Mouse (Mus musculus) urinary bladder, postnatal 36 days (tissue): ENCODE measurements around the gene Narf.

Experiments used
- DNase-seq, 2 experiments: peaks; one replicate each; pipeline ENCODE4 v3.0.0; 2022; ENCODE audit warnings: low spot score in 2 of 2, mixed read lengths in 1 of 2

The Narf gene

DNA sequence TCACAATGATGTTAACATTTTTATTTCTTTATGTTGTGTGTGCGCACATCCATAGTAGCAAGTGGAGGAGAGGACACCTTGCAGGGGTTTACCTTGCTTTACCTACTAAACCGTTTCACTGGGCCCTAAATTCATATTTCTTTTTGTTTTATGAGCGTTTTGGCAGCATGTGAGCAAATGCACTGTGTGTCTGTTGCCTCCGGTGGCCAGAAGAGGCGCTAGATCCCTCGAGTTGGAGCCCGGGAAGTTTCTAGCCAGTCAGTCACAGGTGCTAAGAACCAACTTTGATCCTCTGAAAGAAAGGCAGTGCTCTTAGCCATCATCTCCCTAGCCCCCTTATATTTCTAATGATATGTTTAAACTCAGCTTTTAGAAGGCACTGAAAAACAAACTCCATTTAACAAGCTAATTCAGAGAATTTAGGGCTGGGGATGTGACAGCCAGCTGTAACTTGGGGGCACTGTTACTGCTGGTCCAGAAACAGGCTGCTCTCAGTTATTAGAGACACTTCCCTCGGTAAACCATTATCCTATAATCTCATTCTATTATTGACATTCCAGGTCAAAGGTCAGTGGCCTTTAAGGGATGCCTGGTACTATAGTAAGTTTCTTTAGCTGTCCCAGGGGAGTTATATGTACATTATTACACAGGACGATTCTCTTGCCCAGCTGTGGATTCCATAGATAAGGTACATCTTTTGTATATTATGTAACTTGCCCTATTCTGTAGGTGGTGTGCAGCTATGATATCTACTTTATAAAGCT, 1.4 kb upstream of the Narf start:
- no peak for DNase-seq

DNA sequence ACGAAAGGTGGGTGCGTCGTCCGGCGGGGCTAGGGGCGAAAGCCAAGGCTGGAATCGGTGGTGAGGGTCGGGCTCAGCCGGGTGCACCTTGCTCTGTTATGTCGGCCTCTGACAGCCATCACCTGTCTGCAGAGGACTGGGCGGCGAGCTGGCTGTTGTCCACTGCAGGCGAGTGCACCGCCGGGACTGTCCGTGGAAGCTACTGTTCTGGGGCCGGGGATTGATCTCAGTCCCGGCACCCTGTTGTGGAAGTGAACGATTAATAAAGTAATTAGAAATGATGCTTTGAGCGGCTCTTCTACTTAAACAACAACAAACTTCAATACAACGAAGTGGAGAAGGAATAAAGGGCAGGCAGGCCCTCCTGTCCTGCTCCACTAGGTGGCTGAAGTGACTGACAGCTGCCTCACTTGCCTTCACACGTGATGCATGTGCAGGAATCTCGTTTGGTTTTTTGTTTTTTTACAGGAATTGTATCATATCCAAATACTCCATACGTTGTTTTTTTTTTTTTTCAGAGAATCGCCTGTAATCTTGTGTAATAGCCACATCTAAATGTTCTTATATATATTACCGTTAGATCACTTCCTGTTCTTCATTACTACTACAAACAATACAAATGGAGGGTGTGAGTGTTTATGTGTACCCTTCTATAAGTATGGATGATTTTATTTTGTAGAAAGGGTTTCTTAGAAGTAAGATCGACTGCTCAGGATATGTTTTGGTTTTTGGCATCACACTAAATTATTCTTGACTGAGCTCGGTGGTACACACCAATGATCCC, 484 bp downstream of the Narf start:
- DNase-seq = no peak

GRCm38 (mm10) chr11:121239669-121240068, 2.6 kb downstream of the Narf start:
- no peak for DNase-seq

- DNase-seq = no peak
These were observed 13.1 kb downstream of the Narf start for GRCm38 (mm10) chr11:121250196-121250595.

DNA sequence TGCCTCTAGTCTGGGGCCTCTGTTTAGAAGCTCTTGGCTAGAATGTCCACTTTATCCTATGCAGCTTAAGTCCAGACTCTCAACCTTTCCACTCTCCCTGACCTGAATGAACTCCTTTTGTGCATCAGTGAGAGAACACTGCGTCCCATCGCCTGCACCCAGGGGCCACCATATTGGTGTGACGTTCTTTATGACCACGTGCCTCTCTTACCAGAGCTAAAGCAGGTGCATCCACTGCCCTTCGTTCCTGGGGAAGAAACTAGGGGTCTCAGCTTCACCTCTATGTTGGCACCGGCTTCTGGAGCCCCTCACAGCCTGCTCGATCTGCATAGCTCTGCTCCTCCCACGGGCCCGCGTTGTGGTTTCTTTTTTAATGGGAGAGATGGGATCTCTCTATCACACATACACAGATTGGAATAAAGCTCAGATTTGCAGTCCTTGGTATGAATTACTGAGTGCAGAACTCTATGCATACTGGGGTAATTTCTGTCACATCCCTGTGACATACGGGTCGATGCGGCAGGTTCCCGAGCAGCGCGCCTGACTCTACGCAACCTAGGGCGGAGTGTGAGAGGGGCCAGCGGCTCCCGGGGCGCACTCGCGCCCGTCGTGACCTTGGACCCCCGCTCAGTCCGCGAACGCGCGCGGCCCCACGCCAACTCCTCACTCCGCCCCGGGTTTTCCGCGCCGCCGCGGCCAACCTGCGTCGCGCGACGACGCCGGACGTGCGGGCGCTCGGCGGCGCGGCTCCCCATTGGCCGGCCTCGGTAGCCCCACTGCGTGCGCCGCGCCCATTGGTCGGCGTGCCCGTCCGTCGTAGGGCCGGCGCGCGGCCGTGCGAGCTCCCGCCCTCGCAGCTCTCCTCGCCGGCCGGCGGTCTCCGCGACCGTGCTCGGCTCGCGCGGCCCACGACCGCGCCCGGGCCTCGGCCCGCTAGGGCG, 22.4 kb downstream of the Narf start, which contains the start of gene Foxk2:
Gene Foxk2 (plus strand): TSS at position 831 of the 941 bp plus-strand sequence.
- DNase-seq = peak; percentile 80 to 89

GRCm38 (mm10) chr11:121260211-121260906, 23.3 kb downstream of the Narf start:
- DNase-seq = peak in 1 of 2 experiments; percentile 15

DNA sequence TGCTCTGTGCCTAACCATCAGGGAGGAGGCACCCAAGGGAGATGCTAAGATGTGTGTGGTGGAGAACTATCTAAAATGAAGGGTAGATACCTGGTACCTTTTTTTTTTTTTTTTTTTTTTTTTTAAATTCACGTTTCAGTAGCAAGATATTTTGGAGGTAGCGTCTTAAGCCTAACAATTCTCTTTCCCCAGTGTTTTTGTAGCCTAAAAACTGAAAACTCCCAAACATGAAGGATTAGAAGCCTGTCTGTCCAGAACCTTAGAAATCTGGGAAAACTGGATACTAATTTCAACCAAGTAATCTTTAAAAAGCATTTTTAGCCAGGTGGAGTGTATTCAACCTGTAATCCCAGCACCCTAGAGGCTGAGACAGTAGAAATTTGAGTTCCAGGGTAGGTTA, 24.0 kb downstream of the Narf start:
- no peak for DNase-seq

GRCm38 (mm10) chr11:121277516-121277915, 40.5 kb downstream of the Narf start:
- no peak for DNase-seq

DNA sequence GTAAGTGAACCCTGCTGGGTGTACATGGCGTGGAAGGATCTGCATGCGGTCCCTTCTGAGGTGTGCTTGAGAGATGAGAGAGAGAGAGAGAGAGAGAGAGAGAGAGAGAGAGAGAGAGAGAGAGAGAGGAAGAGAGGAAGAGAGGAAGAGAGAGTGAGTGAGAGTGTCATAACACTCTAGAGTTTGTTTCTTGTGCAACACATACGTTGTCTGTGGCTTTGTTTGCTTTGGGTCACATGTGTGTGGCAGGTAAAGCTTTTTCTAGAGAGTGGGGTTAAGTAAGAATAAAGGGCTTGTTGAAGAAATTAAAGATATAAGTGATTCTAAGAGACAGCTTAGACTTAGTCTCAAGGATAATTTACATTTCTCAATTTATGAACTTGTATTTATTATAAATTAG, 41.0 kb downstream of the Narf start:
- DNase-seq = no peak

GRCm38 (mm10) chr11:121282911-121283310, 45.9 kb downstream of the Narf start:
- DNase-seq = no peak

GRCm38 (mm10) chr11:121289859-121290258, 52.8 kb downstream of the Narf start:
- no peak for DNase-seq

DNA sequence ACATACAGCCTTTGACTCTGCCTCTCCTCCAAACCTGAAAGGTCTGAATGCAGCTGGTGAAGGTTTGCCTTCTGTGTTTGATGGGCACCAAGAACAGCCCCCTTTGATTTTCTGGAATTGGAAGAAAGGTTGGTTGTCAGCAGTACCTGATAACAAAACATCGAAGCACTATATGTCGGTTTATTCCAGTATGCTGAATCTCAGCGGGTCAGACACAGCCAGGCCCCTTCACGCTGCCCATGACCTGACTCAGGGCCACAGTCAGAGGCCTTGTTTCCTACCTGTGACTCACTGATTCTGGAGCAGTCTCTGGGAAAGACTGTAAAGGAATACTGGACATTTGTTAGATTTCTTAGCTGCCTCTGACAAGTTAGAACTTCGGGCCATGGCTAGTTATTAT, 57.7 kb downstream of the Narf start:
- no peak for DNase-seq

GRCm38 (mm10) chr11:121298493-121298892, 61.4 kb downstream of the Narf start:
- no peak for DNase-seq

DNA sequence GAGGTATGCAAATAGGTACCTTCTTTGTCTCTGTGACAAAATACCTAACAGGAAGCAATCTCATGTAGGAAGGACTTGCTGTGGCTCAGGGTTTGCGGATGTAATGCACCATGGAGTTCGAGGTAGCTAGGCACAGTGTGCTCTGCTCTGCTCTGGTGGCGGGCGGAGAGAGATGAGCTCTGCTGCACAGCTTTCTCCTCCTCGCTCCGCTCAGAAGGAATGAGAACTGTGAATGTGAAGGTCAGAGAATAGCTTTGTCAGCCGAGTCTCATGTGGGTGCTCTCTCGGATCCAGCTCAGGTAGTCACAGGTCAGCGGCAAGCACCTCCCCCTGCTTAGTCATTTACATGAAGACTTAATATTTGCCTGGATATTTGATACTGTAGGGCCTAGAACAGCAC, 63.2 kb downstream of the Narf start:
- no peak for DNase-seq

DNA sequence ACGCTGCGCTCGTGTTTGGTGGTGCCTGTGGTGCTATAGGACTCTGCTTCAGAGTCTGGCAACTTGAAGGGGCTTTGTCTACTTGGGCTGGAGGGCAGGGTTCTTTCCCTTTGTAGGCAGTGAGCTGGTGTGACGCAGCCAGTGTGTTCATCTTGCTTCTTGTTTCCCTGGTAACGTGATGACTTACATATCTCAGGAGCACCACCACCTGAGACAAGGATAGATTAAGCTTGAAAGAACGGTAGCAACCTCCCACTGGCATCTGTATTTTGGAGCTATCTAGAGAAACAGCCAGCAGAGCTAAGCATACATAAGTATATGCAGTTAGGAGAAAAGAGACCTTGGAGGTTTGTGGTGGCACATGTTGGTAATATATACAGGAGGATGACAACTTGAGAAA, 68.3 kb downstream of the Narf start:
- no peak for DNase-seq
